Mouse (Mus musculus) CH12.LX (cell line): ENCODE measurements at regions not wholly inside any gene's neighbourhood (a gene's known extent, or its start where the extent isn't known, plus 50 kb on each side); places are given as distances from the start of the nearest gene placed in this dataset.

Experiments used
- DNase-seq: peaks from one replicate; pipeline ENCODE4 v3.0.0-alpha.2; 2013; ENCODE audit errors: extremely low read depth
- H3K27ac ChIP-seq: 2 replicates; pipeline ENCODE4 v1.5.1; 2012; ENCODE audit warnings: low read depth, mild to moderate bottlenecking, control low read depth, moderate library complexity; ENCODE audit not compliant: insufficient read depth
- H3K27me3 ChIP-seq: replicated peaks from 2 replicates; pipeline ENCODE3; 2012; ENCODE audit warnings: inconsistent platforms
- H3K36me3 ChIP-seq, 2 experiments: replicated peaks in 1 of 2; 2 replicates each; pipeline versions ENCODE3 to v1.6.1; 2012; ENCODE audit warnings: inconsistent platforms in 1 of 2, low read length in 1 of 2, mild to moderate bottlenecking in 1 of 2, mixed read lengths in 1 of 2, moderate library complexity in 1 of 2; ENCODE audit not compliant: control insufficient read depth in 1 of 2, insufficient read depth in 1 of 2
- H3K4me1 ChIP-seq, 2 experiments: 2 replicates each; pipeline ENCODE4 v1.6.1; 2012; ENCODE audit warnings: inconsistent platforms in 1 of 2, moderate library complexity in 1 of 2; ENCODE audit not compliant: insufficient read depth in 2 of 2, control insufficient read depth in 1 of 2
- H3K4me2 ChIP-seq: 2 replicates; pipeline ENCODE4 v1.6.1; 2012; ENCODE audit warnings: low read depth, mild to moderate bottlenecking, control low read depth; ENCODE audit not compliant: poor library complexity, insufficient read depth, severe bottlenecking
- H3K4me3 ChIP-seq, 3 experiments: fragments of 150-350 bp in 1 of 3; sonication (generic) in 1 of 3; replicated peaks in 1 of 3; 2 replicates each; pipeline versions ENCODE3 to v1.5.1; 2011 to 2012; ENCODE audit warnings: low read depth in 2 of 3, low read length in 2 of 3, mild to moderate bottlenecking in 2 of 3, moderate library complexity in 2 of 3, control low read depth in 1 of 3, improper control_type of control experiment in 1 of 3, inconsistent platforms in 1 of 3, mixed read lengths in 1 of 3; ENCODE audit not compliant: poor library complexity in 1 of 3
- H3K79me2 ChIP-seq: replicated peaks from 2 replicates; pipeline ENCODE4 v1.6.1; 2012; ENCODE audit warnings: mild to moderate bottlenecking, moderate library complexity; ENCODE audit not compliant: control insufficient read depth, poor library complexity, insufficient read depth, severe bottlenecking; ENCODE audit errors: extremely low read depth
- H3K9ac ChIP-seq: 2 replicates; pipeline ENCODE4 v1.6.1; 2012; ENCODE audit warnings: low read depth, mild to moderate bottlenecking, control low read depth, moderate library complexity; ENCODE audit not compliant: insufficient read depth
- H3K9me3 ChIP-seq: replicated peaks from 2 replicates; pipeline ENCODE3; 2012; ENCODE audit warnings: low read length, inconsistent platforms, mixed read lengths
- BHLHE40 ChIP-seq: IDR thresholded peaks from 2 replicates; pipeline ENCODE4 v1.6.1; 2011; ENCODE audit warnings: mild to moderate bottlenecking, low read depth, low read length, improper control_type of control experiment
- CHD1 ChIP-seq: IDR thresholded peaks from 2 replicates; pipeline ENCODE4 v1.6.1; 2012; ENCODE audit warnings: low read depth, low read length, improper control_type of control experiment, inconsistent platforms
- CHD2 ChIP-seq: IDR thresholded peaks from 2 replicates; pipeline ENCODE4 v1.6.1; 2011; ENCODE audit warnings: low read length, improper control_type of control experiment
- ELF1 ChIP-seq: IDR thresholded peaks from 2 replicates; pipeline ENCODE4 v1.6.1; 2014; ENCODE audit warnings: low read depth, mild to moderate bottlenecking, inconsistent platforms, low read length, improper control_type of control experiment
- HCFC1 ChIP-seq: IDR thresholded peaks from 2 replicates; pipeline ENCODE4 v1.6.1; 2012; ENCODE audit warnings: low read depth, mild to moderate bottlenecking, inconsistent platforms, low read length, improper control_type of control experiment
- IRF4 ChIP-seq: IDR thresholded peaks from 2 replicates; pipeline ENCODE4 v1.6.1; 2014; ENCODE audit warnings: low read depth, mild to moderate bottlenecking, inconsistent platforms, low read length, improper control_type of control experiment
- KAT2A ChIP-seq: IDR thresholded peaks from 2 replicates; pipeline ENCODE4 v1.6.1; 2012; ENCODE audit warnings: low read length, improper control_type of control experiment, inconsistent platforms; ENCODE audit not compliant: insufficient replicate concordance
- MAX ChIP-seq: IDR thresholded peaks from 2 replicates; pipeline ENCODE4 v1.6.1; 2011; ENCODE audit warnings: low read length, improper control_type of control experiment
- MAZ ChIP-seq: IDR thresholded peaks from 2 replicates; pipeline ENCODE4 v1.6.1; 2012; ENCODE audit warnings: low read depth, mild to moderate bottlenecking, inconsistent platforms, low read length, improper control_type of control experiment, moderate library complexity
- MEF2A ChIP-seq: IDR thresholded peaks from 2 replicates; pipeline ENCODE4 v1.6.1; 2014; ENCODE audit warnings: low read depth, mild to moderate bottlenecking, inconsistent platforms, low read length, improper control_type of control experiment, borderline replicate concordance
- RAD21 ChIP-seq: IDR thresholded peaks from 2 replicates; pipeline ENCODE4 v1.6.1; 2011; ENCODE audit warnings: low read depth, mild to moderate bottlenecking, low read length, improper control_type of control experiment, moderate library complexity
- SMC3 ChIP-seq: IDR thresholded peaks from 2 replicates; pipeline ENCODE4 v1.6.1; 2011; ENCODE audit warnings: low read depth, low read length, improper control_type of control experiment
- UBTF ChIP-seq: IDR thresholded peaks from 2 replicates; pipeline ENCODE4 v1.6.1; 2012; ENCODE audit warnings: low read depth, mild to moderate bottlenecking, inconsistent platforms, low read length, improper control_type of control experiment, moderate library complexity
- dilution Hi-C: fragments of 300-500 bp; cut with MboI; formaldehyde crosslinking; loops from 2 replicates; pipeline ENCODE4 v1.14.3; 2020; ENCODE audit warnings: low sequenced_read_pairs; ENCODE audit not compliant: extremely low pct_unique_long_range_greater_than_20kb, extremely low pct_ligation_motif_present
- in situ Hi-C: fragments of 300-500 bp; cut with MboI; formaldehyde crosslinking; loops from 3 replicates; pipeline ENCODE4 v1.14.3; 2019; ENCODE audit warnings: low sequenced_read_pairs, low pct_ligation_motif_present, low pct_unique_long_range_greater_than_20kb, mixed read lengths

DNA sequence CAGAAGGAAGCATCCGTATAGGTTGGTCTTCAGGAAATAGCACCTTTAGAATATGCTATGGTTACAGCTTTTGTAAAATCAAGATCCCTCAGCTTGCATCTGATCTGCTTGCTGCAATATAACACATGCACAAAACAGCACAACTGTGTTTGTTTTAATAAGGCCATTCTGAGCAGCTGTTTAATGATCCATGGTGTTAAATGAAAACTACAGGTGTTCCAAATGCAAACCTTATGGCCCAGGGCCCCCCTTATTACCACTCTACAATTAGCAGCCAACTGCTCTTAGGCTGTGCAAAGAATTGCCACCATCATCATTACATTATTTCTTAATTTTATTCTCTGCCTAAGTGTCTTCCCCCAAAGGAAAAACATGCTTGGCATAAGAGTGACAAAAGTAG is 280.4 kb downstream of the Smarca1 start:
- DNase-seq = no peak
- H3K4me2 ChIP-seq = no peak overlapping the region
- H3K9me3 ChIP-seq = no peaks in the 10 kb centered on the region
- no peaks in the 10 kb centered on the region for H3K27me3 ChIP-seq
- H3K79me2 ChIP-seq = no peaks in the 10 kb centered on the region
- H3K36me3 ChIP-seq = no peaks in the 10 kb centered on the region
- dilution Hi-C loops (no loop called here), in situ Hi-C loops (no loop called here)
- H3K4me1 ChIP-seq = no peaks in the 10 kb centered on the region
- H3K27ac ChIP-seq = no peak overlapping the region
- no peak overlapping the region for H3K4me3 ChIP-seq
- H3K9ac ChIP-seq = no peak overlapping the region
- no peak for TF ChIP-seq BHLHE40
- no peak for TF ChIP-seq HCFC1
- TF ChIP-seq CHD1 = no peak
- TF ChIP-seq KAT2A = no peak
- TF ChIP-seq MEF2A = no peak
- TF ChIP-seq MAZ = no peak
- no peak for TF ChIP-seq UBTF
- TF ChIP-seq MAX = no peak
- no peak for TF ChIP-seq IRF4
- TF ChIP-seq SMC3 = no peak
- TF ChIP-seq RAD21 = no peak
- no peak for TF ChIP-seq ELF1
- no peak for TF ChIP-seq CHD2
